Mouse (Mus musculus) heart, embryonic 11.5 days (tissue): ENCODE measurements around the gene 4930579F01Rik. TPM values are rescaled to one million over a fixed set of nuclear protein-coding genes. Genes with fewer than 3 reads are reported as not detected.

Source experiments
- ATAC-seq: fragments of 200-750 bp; cut with Nextera tagmentation; replicated peaks from 2 replicates; pipeline ENCODE4 v1.8.0; 2017; ENCODE audit warnings: moderate library complexity; ENCODE audit not compliant: insufficient number of reproducible peaks, low FRiP score, low TSS enrichment
- H3K27ac ChIP-seq: fragments of 300-500 bp; sonication (generic); 2 replicates; pipeline ENCODE4 v1.5.1; 2014; ENCODE audit warnings: mild to moderate bottlenecking, low read depth, low read length
- H3K27me3 ChIP-seq: fragments of 300-500 bp; sonication (generic); 2 replicates; pipeline ENCODE4 v1.6.1; 2014; ENCODE audit warnings: mild to moderate bottlenecking, low read length, mixed read lengths; ENCODE audit not compliant: control insufficient read depth, insufficient read depth
- H3K36me3 ChIP-seq: fragments of 300-500 bp; sonication (generic); 2 replicates; pipeline ENCODE4 v1.6.1; 2014; ENCODE audit warnings: mild to moderate bottlenecking, low read length, moderate library complexity, mixed read lengths; ENCODE audit not compliant: control insufficient read depth, insufficient read depth
- H3K4me1 ChIP-seq: fragments of 300-500 bp; sonication (generic); 2 replicates; pipeline ENCODE4 v1.6.1; 2014; ENCODE audit warnings: low read length; ENCODE audit not compliant: control insufficient read depth, insufficient read depth
- H3K4me2 ChIP-seq: fragments of 300-500 bp; sonication (generic); 2 replicates; pipeline ENCODE4 v1.6.1; 2014; ENCODE audit warnings: mild to moderate bottlenecking, moderate library complexity
- H3K4me3 ChIP-seq: fragments of 300-500 bp; sonication (generic); 2 replicates; pipeline ENCODE4 v1.5.1; 2014; ENCODE audit warnings: low read depth, low read length
- H3K9ac ChIP-seq: fragments of 300-500 bp; sonication (generic); 2 replicates; pipeline ENCODE4 v1.6.1; 2014; ENCODE audit warnings: mild to moderate bottlenecking, low read depth, low read length, moderate library complexity
- H3K9me3 ChIP-seq: fragments of 300-500 bp; sonication (generic); replicated peaks from 2 replicates; pipeline ENCODE4 v1.6.1; 2016; ENCODE audit warnings: low read length; ENCODE audit not compliant: control insufficient read depth
- WGBS: fragments of 180-500 bp; shearing (Covaris S2); extraction: QIAGEN DNeasy Blood & Tissue Kit; methylation state at CpG from one replicate; pipeline ENCODE4 v1.1.7; 2014; ENCODE audit not compliant: insufficient replicate concordance; 5-methylcytosine and 5-hydroxymethylcytosine counted together
- polyA plus RNA-seq: library from polyadenylated mRNA; unstranded; fragments of >200 nt; fragmentation: Nextera tagmentation; extraction: Ambion mirVana; gene quantifications from 2 replicates; pipeline ENCODE4 v1.2.1, GENCODE M21; 2014

The 4930579F01Rik gene
- polyA plus RNA-seq, 1 experiment from 2014 or later: not detected

GRCm38 (mm10) chr3:138118831-138119230 lies 74.8 kb downstream of the 4930579F01Rik start:
- H3K4me1 ChIP-seq: 0 out of 2 replicates have a peak, but pooled peaks cover 3% of the 10 kb centered on the region
- no peaks in the 10 kb centered on the region for H3K27me3 ChIP-seq
- no peak overlapping the region for H3K4me3 ChIP-seq
- no peak overlapping the region for H3K9ac ChIP-seq
- peak overlapping the region; percentile 20; the same call in 1 of the 2 replicates for H3K4me2 ChIP-seq
- ATAC-seq: no peak
- H3K27ac ChIP-seq: 0 out of 2 replicates have a peak overlapping the region, but pooled peaks have one; percentile 22
- H3K9me3 ChIP-seq: no peaks in the 10 kb centered on the region
- H3K36me3 ChIP-seq: no peaks in the 10 kb centered on the region
- 58% methylated on average over 14 of the region's 14 CpGs for WGBS

GRCm38 (mm10) chr3:138118392-138118791 lies 75.2 kb downstream of the 4930579F01Rik start:
- Histone ChIP-seq H3K36me3 (no peaks in the 10 kb centered on the region), H3K4me2 (peak overlapping the region; percentile 20; the same call in 1 of the 2 replicates), H3K4me3 (no peak overlapping the region), H3K9ac (no peak overlapping the region), H3K9me3 (no peaks in the 10 kb centered on the region), H3K27ac (peak overlapping the region; percentile 35; the same call in 1 of the 2 replicates), H3K27me3 (no peaks in the 10 kb centered on the region), H3K4me1 (0 out of 2 replicates have a peak, but pooled peaks cover 3% of the 10 kb centered on the region)
- 57% methylated on average over 6 of the region's 6 CpGs for WGBS
- no peak for ATAC-seq

- no peak for ATAC-seq
- WGBS: 70% methylated on average over 4 of the region's 4 CpGs
- Histone ChIP-seq H3K4me3 (no peak overlapping the region), H3K4me2 (no peak overlapping the region), H3K36me3 (no peaks in the 10 kb centered on the region), H3K27me3 (no peaks in the 10 kb centered on the region), H3K27ac (no peak overlapping the region), H3K9me3 (no peaks in the 10 kb centered on the region), H3K9ac (no peak overlapping the region), H3K4me1 (0 out of 2 replicates have a peak, but pooled peaks cover 3% of the 10 kb centered on the region)
Observed at GRCm38 (mm10) chr3:138116871-138117270, 76.8 kb downstream of the 4930579F01Rik start.

- WGBS: 77% methylated on average over 17 of the region's 17 CpGs
- H3K4me3 ChIP-seq: no peak overlapping the region
- ATAC-seq: no peak
Observed at GRCm38 (mm10) chr3:138114106-138114505, 79.5 kb downstream of the 4930579F01Rik start.

More at GRCm38 (mm10) chr3:138114106-138114505, 79.5 kb downstream of the 4930579F01Rik start:
- Histone ChIP-seq H3K4me2 (no peak overlapping the region), H3K9me3 (no peaks in the 10 kb centered on the region), H3K36me3 (no peaks in the 10 kb centered on the region), H3K27me3 (no peaks in the 10 kb centered on the region), H3K4me1 (0 out of 2 replicates have a peak, but pooled peaks cover 3% of the 10 kb centered on the region), H3K9ac (no peak overlapping the region), H3K27ac (no peak overlapping the region)

Other genes with a start within 250 kb of the 4930579F01Rik start
- gene Dapp1, start 212.3 kb downstream of the 4930579F01Rik start, polyA plus RNA-seq: 14.0 and 15.4 TPM in 2 replicates
- 6.3 and 8.3 TPM in 2 replicates for gene 1110002E22Rik, start 128.8 kb downstream of the 4930579F01Rik start, polyA plus RNA-seq
- gene Gm5105, start 126.4 kb downstream of the 4930579F01Rik start, polyA plus RNA-seq: 0.89 TPM in 1 of 2 replicates, not detected in the other
- 10.8 and 15.9 TPM in 2 replicates for gene Trmt10a, start 50.4 kb downstream of the 4930579F01Rik start, polyA plus RNA-seq
- 8.0 and 8.7 TPM in 2 replicates for gene Mttp, start 48.9 kb downstream of the 4930579F01Rik start, polyA plus RNA-seq
- not detected in 2 replicates for gene Adh7, start 23.9 kb upstream of the 4930579F01Rik start, polyA plus RNA-seq
- gene Adh1, start 67.2 kb upstream of the 4930579F01Rik start, polyA plus RNA-seq: 0.93 and 1.5 TPM in 2 replicates
- not detected in 2 replicates for gene Adh6a, start 119.5 kb upstream of the 4930579F01Rik start, polyA plus RNA-seq
- 1.9 and 2.4 TPM in 2 replicates for gene Adh6b, start 147.9 kb upstream of the 4930579F01Rik start, polyA plus RNA-seq
- not detected in 2 replicates for gene Adh4, start 221.6 kb upstream of the 4930579F01Rik start, polyA plus RNA-seq
- 166 and 176 TPM in 2 replicates for gene Adh5, start 249.3 kb upstream of the 4930579F01Rik start, polyA plus RNA-seq